Mouse (Mus musculus) liver, adult 2 months (tissue): ENCODE data around the gene Fmc1. TPM values are rescaled to one million over a fixed set of nuclear protein-coding genes. Genes with fewer than 3 reads are reported as not detected.

Source experiments
- DNase-seq: peaks from one replicate; pipeline ENCODE4 v3.0.0-alpha.2; 2011; ENCODE audit warnings: low read depth, low spot score; ENCODE audit errors: extremely low read depth
- H3K27ac ChIP-seq: fragments of 200-500 bp; replicated peaks from 2 replicates; pipeline ENCODE4 v1.5.1; 2012; ENCODE audit warnings: low read depth, mild to moderate bottlenecking, control low read depth, inconsistent platforms, low read length; ENCODE audit not compliant: insufficient read depth
- H3K27me3 ChIP-seq: fragments of 200-500 bp; 2 replicates; pipeline ENCODE4 v1.6.1; 2012; ENCODE audit warnings: mild to moderate bottlenecking, moderate library complexity, low read length, inconsistent platforms; ENCODE audit not compliant: control insufficient read depth, insufficient read depth
- H3K36me3 ChIP-seq: fragments of 200-500 bp; 2 replicates; pipeline ENCODE4 v1.6.1; 2012; ENCODE audit warnings: low read length, inconsistent platforms; ENCODE audit not compliant: control insufficient read depth, insufficient read depth
- H3K4me1 ChIP-seq: fragments of 200-500 bp; 2 replicates; pipeline ENCODE4 v1.6.1; 2011; ENCODE audit warnings: low read length; ENCODE audit not compliant: control insufficient read depth, insufficient read depth
- H3K4me3 ChIP-seq: fragments of 200-500 bp; 2 replicates; pipeline ENCODE4 v1.5.1; 2011; ENCODE audit warnings: low read depth, mild to moderate bottlenecking, control low read depth, low read length, moderate library complexity; ENCODE audit not compliant: insufficient read depth
- H3K79me2 ChIP-seq: fragments of 200-500 bp; 2 replicates; pipeline ENCODE4 v1.6.1; 2012; ENCODE audit warnings: inconsistent platforms, mild to moderate bottlenecking, low read length, moderate library complexity; ENCODE audit not compliant: control insufficient read depth, insufficient read depth
- H3K9ac ChIP-seq: fragments of 200-500 bp; 2 replicates; pipeline ENCODE4 v1.6.1; 2012; ENCODE audit warnings: low read depth, mild to moderate bottlenecking, control low read depth, inconsistent platforms, low read length
- CTCF ChIP-seq: fragments of 200-500 bp; IDR thresholded peaks from 2 replicates; pipeline ENCODE4 v1.5.1; 2011; ENCODE audit warnings: low read depth, low read length, control low read depth
- POLR2A ChIP-seq: fragments of 200-500 bp; IDR thresholded peaks from 2 replicates; pipeline ENCODE4 v1.6.1; 2011; ENCODE audit warnings: low read length, control low read depth; ENCODE audit not compliant: insufficient read depth; ENCODE audit errors: extremely low read depth
- WGBS: fragments of 180-500 bp; shearing (Covaris S2); methylation state at CpG from one replicate; pipeline ENCODE4 v1.1.7; 2018; 5-methylcytosine and 5-hydroxymethylcytosine counted together
- polyA plus RNA-seq: library from polyadenylated mRNA; depleted of rRNA; stranded (reverse); fragments of >200 nt; gene quantifications from 2 replicates; pipeline ENCODE4 v1.2.3, GENCODE M21; 2012
- total RNA-seq: library from RNA; depleted of rRNA; stranded (reverse); fragments of >200 nt; gene quantifications from 2 replicates; pipeline ENCODE4 v1.2.3, GENCODE M21; 2014

The Fmc1 gene
- total and polyA plus RNA-seq, 2 experiments, result 63.7 to 219 TPM

DNA sequence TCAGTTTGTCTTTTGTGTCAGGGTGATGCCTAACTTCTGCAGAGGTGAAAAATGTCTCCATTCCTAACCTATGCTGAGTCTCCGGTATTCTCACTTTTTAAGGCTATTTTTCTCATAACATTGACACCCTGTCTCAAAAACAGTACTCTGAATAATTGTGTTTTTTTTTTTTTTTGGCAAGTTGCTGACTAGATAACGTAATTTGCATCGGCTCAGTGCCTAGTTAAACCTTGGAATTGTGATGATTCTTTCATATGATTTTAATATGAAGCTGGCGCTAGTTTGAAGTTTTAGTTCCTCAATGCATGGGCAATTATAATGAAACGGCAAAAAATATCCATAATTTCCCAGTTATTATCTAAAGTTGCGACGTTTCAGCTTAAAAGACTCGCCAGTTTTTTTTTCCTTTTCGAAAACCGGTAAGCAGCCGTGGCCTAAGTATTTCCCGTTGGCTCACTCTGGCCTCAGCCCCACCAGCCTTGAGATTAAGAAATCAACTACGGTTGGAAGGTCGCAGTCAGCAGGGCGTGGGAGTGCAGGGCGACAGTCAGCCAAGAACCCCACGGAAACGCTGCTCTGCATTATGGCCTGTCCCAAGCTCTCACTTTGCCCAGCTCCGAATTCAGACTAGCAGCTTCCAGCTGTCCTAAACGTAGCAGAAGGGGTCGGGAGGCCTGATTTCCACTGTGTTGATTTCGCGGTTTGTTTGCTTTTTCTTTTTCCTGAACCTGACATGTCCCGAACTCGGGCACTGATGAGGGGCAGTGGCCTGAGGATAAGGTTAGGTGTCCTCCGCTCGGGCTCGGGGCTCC is 17.2 kb downstream of the Fmc1 start:
- H3K36me3 ChIP-seq, result peaks cover 1% of the 10 kb centered on the region; the same call in 1 of the 2 replicates
- peak overlapping the region; percentile 68 for H3K4me3 ChIP-seq
- DNase-seq, result peak; percentile 82
- H3K9ac ChIP-seq, result peak overlapping the region; percentile 78
- 2% methylated on average over 28 of the region's 28 CpGs for WGBS
- H3K27ac ChIP-seq, result peak overlapping the region; percentile 90
- no peaks in the 10 kb centered on the region for H3K27me3 ChIP-seq
- peaks cover 7% of the 10 kb centered on the region; the same call in 1 of the 2 replicates for H3K4me1 ChIP-seq
- H3K79me2 ChIP-seq, result peaks cover 3% of the 10 kb centered on the region; the same call in 1 of the 2 replicates
- TF ChIP-seq CTCF, result no peak
- no peak for TF ChIP-seq POLR2A

DNA sequence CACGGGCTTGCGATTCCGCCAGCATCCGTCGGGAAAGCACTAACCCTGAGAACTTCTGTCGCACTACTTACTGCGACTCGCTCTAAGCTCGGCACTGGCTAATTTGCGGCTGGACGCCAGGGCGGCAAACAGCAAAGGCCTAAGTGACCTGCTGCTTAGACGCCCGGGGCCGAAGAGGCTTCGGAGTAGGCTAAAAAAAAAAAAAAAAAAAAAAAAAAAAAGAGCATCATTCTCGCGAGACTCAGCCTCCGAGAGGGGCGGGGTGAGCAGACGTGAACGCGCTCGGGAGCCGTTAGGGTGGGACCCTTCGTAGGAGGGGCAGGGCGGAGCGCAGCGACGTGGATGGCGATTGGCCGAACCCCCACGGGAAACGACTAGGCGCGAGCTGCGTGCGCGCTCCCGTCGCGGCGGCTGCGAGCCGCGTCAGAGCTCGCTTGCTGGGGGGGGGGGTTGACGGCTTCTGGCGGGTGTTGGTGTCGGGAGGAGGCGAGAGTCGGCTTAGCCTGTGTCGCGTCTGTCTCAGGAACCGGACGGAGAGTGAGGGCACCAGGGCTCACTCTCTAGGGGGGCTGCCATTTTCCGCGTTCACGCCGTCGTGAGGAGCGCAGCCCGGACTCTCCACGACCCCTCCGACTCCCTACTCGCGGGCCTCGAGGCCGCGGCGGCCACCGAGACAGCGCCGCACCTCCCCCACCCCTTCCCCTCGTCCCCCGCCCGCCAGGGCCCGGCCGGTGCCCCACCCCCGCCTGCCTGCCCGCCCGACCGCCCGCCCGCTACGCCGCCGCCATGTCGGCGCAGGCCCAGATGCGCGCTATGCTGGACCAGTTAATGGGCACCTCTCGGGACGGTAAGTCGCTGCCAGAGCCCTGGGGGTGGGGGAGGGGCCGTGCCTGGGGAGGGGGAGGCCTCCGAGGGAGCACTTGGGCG is 18.0 kb downstream of the Fmc1 start, which contains the start of gene Luc7l2:
Gene Luc7l2, plus strand, starts transcription at position 273 of the 927 bp plus-strand sequence.
- under 1% methylated on average over 98 of the region's 98 CpGs for WGBS
- DNase-seq, result peak; percentile 90
- H3K27me3 ChIP-seq, result no peaks in the 10 kb centered on the region
- H3K9ac ChIP-seq, result peak within 1 kb of the TSS; percentile 94
- TF ChIP-seq CTCF (no peak), POLR2A (peak; percentile 88)
- H3K36me3 ChIP-seq, result peaks cover 1% of the 10 kb centered on the region; the same call in 1 of the 2 replicates
- H3K79me2 ChIP-seq, result peaks cover 8% of the 10 kb centered on the region; the same call in 1 of the 2 replicates
- H3K27ac ChIP-seq, result peak within 1 kb of the TSS; percentile 97
- H3K4me3 ChIP-seq, result peak within 1 kb of the TSS; percentile 84
- H3K4me1 ChIP-seq, result peaks cover 7% of the 10 kb centered on the region; the same call in 1 of the 2 replicates

DNA sequence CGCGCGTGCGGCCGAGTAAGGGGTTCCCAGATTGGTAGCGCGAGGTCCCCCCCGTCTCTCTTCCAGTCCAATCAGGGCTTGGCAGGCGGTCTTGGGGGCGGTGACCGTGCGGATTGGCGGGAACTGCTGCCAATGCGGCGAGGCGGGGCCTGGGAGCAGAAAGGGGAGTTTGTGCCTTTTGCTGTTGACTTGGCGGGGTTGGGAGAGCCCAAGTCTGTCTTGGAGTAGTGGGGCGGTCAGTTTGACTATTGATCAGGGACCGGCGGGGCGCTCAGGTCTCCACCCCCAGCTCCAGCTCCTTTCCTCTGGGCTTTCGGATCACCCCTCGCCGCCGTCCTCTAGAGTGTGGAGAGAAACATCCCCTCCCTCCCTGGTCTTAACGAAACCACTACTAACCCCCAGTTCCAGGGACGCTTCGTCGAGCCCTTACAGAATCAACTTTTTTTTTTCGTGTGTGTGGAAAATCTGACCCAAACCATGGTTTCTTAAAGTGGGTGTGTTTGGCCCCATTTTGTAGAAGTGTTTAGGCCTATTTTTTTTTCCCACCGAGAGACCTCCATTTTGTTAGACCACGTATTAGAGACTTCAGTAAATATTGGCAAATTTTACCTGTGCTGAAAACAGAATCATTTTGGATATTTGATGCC is 18.8 kb downstream of the Fmc1 start:
- Histone ChIP-seq H3K79me2 (peaks cover 8% of the 10 kb centered on the region; the same call in 1 of the 2 replicates), H3K27ac (peak overlapping the region; percentile 49), H3K36me3 (peaks cover 1% of the 10 kb centered on the region; the same call in 1 of the 2 replicates), H3K27me3 (no peaks in the 10 kb centered on the region), H3K4me3 (peak overlapping the region; percentile 84), H3K9ac (peak overlapping the region; percentile 63), H3K4me1 (peaks cover 7% of the 10 kb centered on the region; the same call in 1 of the 2 replicates)
- TF ChIP-seq POLR2A (0 out of 2 replicates have a peak, but pooled peaks have one; percentile 52), CTCF (no peak)
- DNase-seq, result peak; percentile 90
- whole genome bisulfite sequencing, result under 1% methylated on average over 32 of the region's 32 CpGs

DNA sequence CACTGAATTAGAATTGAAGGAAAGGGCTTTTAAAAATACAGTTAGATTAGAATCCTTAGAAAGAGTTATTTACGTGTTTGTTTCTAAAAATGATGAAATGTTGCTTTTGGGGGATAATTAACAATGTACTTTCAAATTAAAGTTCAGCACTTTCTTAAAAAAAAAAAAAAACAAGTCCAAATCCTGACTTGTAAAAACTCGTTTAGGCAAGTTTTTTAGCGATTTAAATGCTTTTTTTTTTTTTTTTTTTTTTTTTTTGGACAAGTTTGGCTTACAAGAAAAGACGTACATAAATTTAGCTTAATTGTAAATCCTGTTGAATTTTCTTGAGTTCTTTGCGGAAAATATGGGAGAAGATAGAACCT is 19.3 kb downstream of the Fmc1 start:
- no peak for DNase-seq
- Histone ChIP-seq H3K4me1 (peaks cover 7% of the 10 kb centered on the region; the same call in 1 of the 2 replicates), H3K79me2 (peaks cover 8% of the 10 kb centered on the region; the same call in 1 of the 2 replicates), H3K9ac (no peak overlapping the region), H3K4me3 (peak overlapping the region; percentile 59; the same call in 1 of the 2 replicates), H3K27me3 (no peaks in the 10 kb centered on the region), H3K27ac (no peak overlapping the region), H3K36me3 (peaks cover 4% of the 10 kb centered on the region)
- 9% methylated on average over 5 of the region's 5 CpGs for WGBS
- no peak for TF ChIP-seq CTCF
- TF ChIP-seq POLR2A, result no peak

DNA sequence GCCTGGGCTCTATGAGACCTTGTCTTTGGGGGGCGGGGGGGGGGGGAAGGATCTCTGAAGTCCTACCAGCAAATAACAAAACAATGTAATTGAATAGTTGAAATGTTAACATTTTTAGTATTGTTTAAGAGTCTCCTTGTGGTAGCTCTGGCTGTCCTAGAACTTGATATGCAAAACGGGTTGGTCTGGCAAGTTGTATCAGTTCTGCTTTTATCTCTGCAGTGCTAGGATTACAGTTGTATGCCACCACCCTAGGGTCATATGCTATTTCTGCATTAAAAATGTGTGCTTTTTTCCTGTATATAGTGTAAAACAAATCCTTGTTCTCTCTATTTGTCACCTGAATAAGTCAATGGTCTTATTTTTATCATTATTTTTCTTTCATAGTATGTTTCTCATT is 42.8 kb downstream of the Fmc1 start:
- Histone ChIP-seq H3K27ac (no peak overlapping the region), H3K36me3 (peaks cover 50% of the 10 kb centered on the region), H3K27me3 (no peaks in the 10 kb centered on the region), H3K4me3 (no peak overlapping the region), H3K4me1 (no peaks in the 10 kb centered on the region; the same call in 1 of the 2 replicates), H3K9ac (no peak overlapping the region), H3K79me2 (peaks cover 11% of the 10 kb centered on the region; the same call in 1 of the 2 replicates)
- DNase-seq, result no peak
- WGBS, result 80% methylated on average over 2 of the region's 2 CpGs
- TF ChIP-seq CTCF, result no peak
- no peak for TF ChIP-seq POLR2A
